Mouse (Mus musculus) common myeloid progenitor, adult 5-6 weeks (primary cell): ENCODE results near the gene Clec4f. TPM values are rescaled to one million over a fixed set of nuclear protein-coding genes. Genes with fewer than 3 reads are reported as not detected.

ENCODE experiments used
- ATAC-seq: replicated peaks from 2 replicates; pipeline ENCODE4 v1.8.0; 2016; ENCODE audit warnings: low read depth, mild to moderate bottlenecking, moderate TSS enrichment, inconsistent platforms; ENCODE audit not compliant: poor library complexity, severe bottlenecking
- total RNA-seq: library from RNA; stranded (forward); fragments of 200-1000, 187-1606 nt; gene quantifications from 2 replicates; pipeline ENCODE4 v1.2.3, GENCODE M21; 2017

The Clec4f gene
- total RNA-seq = not detected in 2 replicates

DNA sequence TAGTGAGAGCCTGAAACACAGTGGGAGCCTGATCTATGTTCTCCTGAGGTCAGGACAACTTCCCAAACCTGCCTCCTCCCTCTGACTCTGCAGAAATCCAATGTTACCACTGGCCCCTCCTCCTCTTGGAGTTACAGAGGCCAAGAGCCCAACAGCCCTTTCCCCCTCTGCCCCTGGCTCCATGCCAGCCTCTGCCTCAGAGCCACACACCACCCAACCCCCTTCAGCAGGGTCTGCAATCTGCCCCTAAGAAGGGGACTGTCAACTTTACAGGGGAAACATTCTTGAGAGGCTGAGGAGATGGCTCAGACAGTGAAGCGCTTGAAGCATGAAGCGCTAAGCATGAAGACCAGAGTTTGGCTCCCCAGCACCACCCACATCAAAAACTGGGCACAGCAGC, at the start of gene Clec4f:
Gene Clec4f, minus strand, starts transcription at position 101 of the 400 bp plus-strand sequence.
- ATAC-seq = no peak

DNA sequence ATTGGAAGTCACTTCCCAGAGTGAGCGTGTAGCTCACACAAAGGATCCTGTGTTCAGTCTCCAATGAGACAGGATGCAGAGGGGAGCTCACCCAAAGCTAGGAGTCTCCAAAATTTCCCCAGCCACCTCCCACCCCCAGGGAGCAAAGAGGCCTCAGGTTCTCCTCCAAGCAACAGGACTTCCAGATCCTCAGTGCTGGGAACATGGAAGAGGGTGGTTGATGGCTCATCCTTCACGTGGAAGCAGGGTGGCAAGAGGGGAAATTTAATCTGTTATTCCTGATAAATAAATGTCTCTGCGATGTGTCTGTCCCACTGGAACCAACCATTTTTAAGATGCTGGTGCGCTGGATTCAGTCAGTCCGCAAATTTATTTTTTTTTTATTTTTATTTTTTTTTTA, 48.7 kb upstream of the Clec4f start:
- no peak for ATAC-seq

DNA sequence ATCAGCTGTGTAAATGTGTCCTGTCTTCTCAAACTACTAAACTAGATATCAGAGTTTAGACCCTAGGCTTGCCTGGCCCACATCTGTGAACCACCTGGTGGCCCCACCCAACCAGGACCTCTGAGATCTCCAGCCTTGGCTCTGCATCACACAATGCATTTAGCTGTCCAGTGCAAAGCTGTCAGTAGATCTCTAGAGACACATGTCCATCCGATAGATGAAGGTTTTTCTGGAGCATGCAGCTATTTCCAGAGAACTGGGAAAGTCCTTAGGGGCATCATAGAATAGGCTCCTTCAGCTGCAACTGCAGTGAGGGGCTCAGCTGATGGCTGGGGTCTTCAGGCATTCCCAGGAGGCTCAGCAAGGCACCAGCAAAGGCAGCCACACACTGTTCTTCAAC, 48.3 kb upstream of the Clec4f start:
- no peak for ATAC-seq

DNA sequence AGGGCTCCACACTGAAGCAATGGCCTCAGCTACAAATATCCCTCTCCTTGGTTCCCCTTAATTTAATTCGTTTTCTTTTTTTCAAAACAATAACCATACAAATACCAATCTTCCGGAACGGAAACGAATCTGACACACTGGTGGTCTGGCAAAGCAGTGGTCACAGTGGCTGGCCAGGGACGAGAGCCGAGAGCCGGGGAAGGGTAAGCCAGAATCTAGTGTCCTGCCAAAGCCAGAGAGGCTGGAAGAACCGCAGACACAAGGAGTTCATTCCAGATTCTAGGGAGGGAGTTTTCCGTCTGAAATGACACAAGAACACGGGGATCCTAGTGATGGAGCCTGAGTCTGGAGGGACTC, 47.7 kb upstream of the Clec4f start:
- peak; percentile 26; the same call in 1 of the 2 replicates for ATAC-seq

DNA sequence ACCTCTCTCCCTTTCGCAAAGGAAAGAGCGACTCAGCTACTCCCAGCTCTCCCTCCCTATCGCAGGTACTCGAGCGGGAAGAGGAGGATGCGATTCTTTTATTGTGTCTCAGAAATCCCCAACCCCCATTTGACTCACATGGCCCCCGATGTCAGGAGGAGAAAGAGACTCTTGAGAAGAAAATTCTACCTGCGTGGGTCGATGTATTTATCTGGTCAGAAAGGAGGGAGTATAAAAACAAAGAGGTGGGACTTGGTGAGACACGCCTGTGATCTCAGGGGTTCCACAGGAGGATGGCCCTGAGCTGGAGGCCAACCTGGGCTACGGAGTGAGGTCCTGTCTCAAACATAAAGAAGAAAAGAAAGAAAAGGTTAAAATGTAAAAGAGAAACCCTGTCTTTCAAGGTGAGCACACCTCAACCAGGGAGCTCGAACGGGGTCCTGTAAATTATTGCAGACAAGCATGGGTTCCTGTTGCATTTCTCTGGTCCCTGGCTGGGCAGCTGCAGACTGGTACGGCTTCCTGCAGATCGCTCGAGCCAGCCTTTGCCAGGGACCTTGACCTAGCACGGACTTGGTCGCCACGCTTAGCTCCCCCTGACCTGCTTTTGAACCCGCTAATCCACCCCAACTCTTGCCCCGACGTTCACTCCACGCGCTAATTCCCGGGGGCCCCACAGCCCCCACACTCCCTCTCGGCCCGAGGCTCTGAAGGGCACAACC, 47.2 kb upstream of the Clec4f start:
- no peak for ATAC-seq

DNA sequence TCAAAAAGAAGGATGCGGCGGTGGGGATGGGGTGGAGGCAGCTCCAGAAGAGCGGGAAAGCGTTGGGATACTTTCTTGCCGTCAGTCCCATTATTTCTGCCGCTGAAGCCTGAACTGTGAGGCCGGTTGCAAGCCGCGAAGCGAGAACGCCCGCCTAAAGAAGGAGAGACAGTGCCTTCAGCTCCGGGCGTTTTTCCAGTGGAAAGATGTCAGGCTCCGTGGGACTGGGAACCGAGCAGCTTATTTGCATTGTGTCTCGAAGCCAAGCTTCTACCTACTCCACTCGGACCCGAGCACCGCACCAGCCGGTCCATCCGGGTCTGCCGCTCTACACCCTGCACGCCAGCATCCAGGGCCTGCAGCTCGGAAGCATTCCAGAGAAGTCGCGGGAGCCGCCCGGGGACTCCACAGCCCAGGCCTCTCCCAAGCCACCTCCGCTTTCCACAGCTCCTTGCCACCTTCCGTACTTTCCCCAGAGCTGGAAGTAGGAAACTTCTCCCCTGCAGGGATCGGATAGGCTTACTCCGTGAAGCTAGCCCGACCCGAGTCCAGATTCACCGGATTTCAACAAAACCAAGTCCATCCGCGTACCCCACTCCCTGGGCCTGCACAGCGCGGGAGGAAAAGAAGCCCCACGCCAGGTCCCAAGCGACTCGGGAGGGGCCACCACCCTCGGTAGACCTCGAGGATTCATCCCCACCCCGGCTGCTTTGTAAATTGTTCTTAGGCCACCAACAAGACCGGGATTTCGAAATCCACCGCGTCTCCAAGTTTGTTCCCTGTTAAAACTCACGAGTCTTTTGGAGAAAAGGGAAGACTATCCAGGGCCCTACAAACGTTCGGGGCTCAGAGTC, 46.4 kb upstream of the Clec4f start:
- ATAC-seq = no peak

DNA sequence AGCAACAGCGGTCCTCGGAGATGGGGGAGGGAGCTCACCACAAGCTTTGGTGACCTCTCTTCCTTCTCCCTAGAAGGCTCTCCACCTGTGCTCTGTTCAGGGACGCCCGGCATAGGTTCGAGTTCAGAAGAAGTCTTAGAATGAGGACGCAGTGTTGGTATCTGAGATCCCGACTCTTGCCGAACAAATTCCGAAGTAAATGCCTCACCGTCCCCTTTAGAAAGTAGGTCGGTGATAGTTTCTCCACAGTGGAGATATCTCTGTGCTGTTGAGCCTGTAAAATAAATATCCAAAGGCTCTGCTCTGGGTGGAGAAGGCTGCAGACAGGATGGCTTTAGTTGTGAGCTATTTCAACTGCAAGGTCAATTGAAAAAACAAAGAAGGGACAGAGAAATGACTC, 45.0 kb upstream of the Clec4f start:
- no peak for ATAC-seq

DNA sequence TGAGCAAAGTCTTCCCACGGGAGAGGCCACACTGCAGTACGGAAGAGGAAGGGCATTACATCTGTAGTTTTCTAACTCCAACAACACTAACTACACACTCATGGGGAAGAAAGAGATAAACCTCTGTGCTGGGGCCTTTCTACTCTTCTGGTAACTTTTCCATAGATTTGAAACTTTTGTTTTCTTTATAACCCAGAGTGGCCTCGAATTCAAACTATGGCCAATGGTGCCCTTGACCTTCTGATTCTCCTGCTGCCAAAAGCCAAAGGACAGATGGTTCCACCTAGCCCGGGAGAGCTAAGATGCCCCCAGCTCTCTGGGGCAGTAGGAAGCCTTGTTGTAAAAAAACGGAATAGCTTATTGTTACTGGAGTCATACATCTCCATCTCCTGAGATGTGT, 44.0 kb upstream of the Clec4f start:
- ATAC-seq = no peak

DNA sequence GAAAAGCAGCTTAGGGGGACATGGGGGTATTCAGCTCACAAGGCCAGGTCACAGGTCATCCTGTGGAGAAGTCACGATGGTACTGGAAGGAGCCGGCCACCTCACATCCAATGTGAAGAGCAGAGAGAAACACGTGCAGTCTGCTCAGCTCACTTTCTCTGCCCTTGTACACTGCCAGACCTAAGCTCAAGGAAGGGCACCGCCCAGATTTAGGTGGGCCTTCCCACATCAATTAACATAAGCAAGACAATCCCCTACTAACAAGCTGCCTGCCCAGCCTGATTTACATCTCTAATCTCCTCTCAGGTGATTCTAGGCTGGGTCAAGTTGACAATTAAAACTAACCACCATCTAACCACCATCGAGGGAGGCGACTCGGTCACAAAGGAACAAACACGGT, 41.9 kb upstream of the Clec4f start:
- no peak for ATAC-seq

DNA sequence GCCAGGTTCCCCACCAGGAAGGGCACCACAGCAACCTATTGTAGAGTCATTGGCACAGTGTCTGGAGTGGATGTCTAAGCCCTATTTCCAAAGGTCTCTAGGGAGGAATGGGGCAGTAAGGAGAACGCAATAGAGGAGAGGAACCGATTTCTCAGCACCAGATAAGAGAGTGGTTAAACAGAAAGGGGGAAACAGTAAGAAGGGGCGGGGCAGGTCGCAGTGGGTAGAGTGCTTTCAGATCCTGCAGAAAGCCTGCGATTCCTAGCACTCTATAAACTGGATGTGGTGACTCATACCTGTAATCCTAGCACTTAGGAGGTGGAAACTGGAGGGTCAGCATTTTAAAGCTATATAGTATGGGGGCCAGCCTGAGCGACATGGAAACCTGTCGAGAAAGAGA, 40.7 kb upstream of the Clec4f start:
- peak; percentile 61 for ATAC-seq

DNA sequence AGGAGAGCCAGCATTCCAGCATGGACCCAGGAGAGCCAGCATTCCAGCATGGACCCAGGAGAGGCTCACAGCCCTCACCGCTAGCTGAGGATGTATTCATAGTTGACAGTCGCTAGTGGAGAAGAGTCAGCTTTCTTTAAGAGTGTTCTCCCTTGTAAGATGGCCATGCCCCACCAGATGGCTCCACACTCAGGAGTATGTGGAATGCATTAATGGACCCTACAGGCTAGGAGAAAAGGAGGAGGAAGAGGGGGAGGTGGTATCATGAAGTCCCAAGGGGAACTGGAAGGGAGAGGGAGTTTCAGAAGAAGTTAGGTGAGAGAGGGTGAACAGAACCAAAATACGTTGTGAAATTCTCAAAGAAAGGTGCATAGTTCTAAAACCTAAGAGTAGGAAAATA, 39.7 kb upstream of the Clec4f start:
- no peak for ATAC-seq

DNA sequence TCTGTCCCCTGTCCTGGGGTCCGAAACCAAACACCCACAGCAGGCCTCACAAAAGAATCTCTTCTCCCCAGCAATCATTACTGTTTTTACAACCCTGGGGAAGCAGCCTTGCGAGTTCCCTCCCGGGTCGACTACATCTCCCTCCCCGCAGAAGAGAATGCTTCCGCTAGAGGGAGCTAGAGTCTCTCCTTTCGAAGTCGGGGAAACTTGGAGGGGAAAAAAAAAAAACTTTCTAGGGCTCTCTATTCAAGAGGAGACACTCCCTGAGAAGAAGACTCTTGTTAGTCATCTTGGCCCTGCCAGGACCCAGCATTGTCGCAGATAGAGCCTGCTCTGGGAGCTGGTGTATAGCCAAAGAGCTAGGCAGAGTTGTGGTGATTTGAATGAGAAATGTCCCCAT, 37.8 kb upstream of the Clec4f start:
- peak; percentile 45 for ATAC-seq

DNA sequence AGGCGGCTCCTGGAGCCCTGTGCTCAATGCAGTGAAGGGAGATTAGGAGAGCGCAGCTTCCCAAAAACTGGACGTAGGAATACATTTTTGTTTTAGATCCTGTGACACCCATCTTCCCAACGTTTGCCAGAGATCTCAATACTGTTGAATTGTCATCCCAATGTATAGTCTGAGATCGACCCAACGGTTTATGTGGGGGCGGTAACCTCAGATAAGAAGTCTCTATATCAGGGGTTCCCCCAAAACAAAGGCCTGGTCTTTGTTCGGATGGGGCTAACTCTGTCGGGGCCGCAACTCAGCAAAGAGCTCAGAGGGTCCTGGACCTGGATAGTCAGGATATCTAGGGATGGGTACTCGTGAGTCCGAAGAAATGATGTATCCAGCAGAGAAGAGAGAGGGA, 37.0 kb upstream of the Clec4f start:
- no peak for ATAC-seq

DNA sequence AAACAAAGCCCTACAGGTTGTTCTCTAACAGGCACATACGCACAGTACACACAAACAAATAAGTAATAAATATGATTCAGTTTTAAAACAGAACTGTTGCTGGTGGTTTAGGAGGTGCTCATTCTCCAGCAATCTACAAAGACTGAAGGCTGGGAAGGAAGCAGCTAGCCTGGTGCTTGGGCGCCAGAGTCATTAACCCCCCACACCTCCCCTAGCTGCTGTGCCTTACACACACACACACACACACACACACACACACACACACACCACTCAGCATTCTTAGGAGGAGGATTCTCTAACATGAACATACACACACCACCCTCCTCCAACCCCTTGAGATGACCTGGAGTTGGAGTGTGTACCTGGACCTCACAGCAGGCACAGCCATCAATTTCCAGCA, 34.9 kb upstream of the Clec4f start:
- no peak for ATAC-seq

DNA sequence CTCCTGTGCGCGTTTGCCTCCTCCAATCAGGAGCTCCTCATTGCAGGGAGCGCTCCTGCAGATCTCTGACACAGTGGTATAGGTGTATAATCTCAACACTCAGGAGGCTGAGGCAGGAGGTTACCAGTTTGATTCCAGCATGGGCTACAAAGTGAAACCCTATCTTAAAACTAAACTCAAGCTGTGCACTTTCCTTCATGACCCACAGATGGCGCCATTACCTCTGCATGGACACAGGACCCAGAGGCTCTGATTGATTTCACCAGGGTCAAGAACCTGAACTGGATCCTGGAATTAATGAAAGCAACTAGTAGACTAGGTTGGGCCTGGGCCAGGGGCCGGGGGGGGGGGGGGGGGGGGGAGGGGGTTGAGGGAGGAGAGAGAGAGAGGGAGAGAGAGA, 34.3 kb upstream of the Clec4f start:
- ATAC-seq = peak; percentile 69

DNA sequence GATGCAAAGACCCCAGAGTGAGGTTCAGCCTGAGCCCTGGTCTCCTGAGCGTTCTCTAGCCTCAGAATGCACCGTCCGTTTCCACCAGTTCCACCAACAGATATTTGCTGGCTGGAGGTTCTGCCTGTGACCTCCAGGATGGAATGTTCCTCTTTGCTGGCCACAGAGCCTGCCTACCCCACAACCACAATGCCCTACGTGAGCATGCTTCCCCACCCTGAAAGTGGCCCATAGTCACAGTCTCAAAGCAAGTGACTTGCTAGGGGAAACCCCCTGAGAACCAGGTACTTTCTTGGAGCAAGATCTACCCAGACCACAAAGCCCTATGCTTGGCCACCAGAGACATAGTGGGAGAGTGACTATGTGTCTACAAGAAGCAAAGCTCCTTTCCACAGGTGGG, 33.4 kb upstream of the Clec4f start:
- ATAC-seq = peak; percentile 74

DNA sequence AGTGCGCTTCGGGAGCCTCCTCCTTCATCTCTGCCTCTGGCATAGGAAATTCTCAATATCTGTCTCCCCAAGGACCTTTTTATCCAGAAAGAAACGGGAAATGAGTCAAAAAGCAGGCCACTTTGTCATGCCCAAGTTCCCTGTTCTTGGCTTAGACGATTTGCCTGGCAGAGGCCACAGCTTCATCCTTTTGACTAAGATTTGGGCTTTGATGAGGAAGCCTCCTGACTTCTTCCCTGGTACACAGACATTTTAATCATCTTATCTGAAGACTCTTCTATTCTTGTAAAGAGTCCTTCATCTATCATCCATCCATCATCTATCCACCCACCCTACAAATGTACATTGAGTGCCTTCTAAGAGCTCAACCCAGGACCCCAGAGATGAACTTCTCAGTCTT, 21.8 kb upstream of the Clec4f start, which contains the start of gene Cd207:
Gene Cd207, minus strand, starts transcription at position 101 of the 400 bp plus-strand sequence.
- no peak for ATAC-seq

DNA sequence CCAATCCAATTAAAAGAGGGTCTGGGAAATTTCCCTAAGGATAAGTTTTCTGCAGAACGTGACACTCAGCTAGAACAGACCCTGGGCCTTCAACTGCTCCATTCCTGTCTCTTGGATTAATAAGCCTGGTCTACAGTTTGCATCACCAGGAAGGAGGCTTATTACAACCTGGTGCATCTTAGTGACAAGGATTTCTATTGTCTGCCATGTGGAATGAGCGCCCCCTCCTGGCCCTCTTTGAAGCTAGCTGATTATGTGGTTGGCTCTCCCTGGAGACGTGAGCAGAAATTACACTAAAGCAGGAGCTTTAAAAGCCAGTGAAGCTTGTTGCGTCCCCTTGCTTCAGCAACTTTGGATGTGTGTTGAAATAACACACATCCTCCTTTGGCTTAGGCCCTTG, 17.4 kb upstream of the Clec4f start:
- ATAC-seq = peak; percentile 89

DNA sequence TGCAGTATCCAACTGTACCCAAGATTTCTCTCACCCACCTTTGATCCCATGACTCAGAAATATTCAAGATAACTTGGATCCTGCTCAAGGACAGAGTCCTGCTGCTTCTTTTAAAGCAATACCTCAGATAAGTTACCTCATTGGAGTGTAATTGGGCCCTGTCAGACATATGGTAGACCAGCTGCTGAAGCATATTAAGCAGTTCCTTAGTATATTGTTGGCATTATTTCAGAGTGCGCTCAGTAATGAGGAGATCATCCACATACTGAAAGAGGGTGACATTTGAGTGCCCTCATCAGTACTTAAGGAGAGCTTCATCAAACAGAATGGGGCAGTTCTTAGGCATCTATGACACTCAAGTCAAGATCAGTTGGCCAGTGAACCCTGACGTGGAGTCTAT, 9.0 kb upstream of the Clec4f start:
- no peak for ATAC-seq

DNA sequence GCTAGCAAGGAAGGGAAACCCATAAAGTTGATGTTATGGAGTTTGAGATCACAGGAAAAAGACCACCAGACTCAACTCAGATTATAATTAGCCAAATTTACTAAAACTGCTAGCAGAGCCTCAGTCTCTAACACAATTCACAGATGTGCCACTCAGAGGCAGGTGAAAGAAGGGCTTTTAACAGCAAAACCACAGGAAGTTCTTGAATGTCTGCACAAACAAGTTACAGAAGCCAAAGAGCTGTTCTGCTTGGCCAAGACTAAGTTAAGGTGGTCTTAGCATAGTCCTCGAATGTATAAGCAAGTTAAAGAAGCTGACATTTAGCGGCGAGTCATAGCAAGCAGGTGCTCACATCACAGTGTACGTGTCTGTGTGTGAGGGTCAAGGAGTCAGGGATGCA, 4.8 kb upstream of the Clec4f start:
- no peak for ATAC-seq

DNA sequence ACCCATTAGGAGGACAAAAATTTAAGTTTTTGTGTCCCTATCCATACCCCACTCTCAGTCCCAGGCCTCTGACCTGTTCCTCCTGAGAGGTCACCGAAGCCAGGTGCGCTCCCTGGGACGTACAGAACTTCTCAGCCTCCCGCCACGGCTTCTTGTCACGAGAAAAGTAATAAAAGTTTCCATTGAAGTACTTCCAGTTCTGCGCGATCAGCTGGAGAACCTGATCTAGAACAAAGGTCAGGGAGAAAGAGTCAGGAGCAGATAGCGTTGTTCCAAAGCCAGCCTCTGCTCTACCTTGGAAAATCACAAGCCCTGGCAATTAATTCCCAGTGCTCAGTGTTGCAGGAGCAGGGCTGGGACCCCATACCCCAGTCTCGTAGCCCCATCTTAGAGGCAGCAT, 9.3 kb downstream of the Clec4f start:
- no peak for ATAC-seq

DNA sequence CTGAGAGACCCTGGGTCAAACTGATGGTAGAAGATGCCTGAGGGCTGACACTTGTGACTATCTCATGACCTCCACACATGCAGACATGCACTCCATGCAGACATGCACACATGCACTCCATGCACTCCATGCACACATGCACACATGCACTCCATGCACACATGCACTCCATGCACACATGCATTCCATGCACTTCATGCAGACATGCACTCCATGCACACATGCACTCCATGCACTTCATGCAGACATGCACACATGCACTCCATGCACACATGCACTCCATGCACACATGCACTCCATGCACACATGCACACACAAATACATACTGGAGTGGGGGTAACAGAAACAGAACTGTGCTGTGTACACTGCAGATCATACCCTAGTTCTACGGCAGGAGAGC, 20.7 kb downstream of the Clec4f start:
- ATAC-seq = no peak
